Mouse (Mus musculus) E14TG2a.4 (cell line): ENCODE results near the gene Zdhhc18.

Experiments used
- CTCF ChIP-seq: conservative IDR thresholded peaks from 2 replicates; pipeline ENCODE4 v1.5.1; 2014; ENCODE audit warnings: low read length
- NANOG ChIP-seq: IDR thresholded peaks from 2 replicates; pipeline ENCODE4 v1.6.1; 2014; ENCODE audit warnings: borderline replicate concordance, low read length, mixed read lengths

DNA sequence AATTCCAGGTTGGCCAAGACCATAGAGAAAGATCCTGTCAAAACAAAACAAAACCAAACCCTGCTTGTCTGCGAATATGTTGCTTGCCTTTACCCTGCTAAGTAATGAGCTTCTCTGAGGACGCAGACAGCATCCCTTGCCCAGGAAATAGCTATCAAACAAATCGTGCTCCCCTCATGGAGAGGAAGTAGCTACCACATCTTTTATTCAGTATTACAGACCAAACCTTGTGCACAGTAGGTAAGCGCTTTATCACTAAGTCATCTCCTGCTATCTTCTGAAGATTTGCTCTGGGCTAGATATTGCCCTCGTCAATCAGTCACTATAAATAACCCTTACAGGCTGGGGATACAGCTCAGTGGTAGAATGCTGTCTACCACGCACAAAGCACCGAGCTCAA lies 20.8 kb downstream of the Zdhhc18 start:
- no peak for TF ChIP-seq CTCF
- TF ChIP-seq NANOG: no peak
